Mouse (Mus musculus) lung, postnatal 10 days (tissue): ENCODE results near the gene Pla2g4b.
A peak's percentile ranks its signal among the peaks of the same experiment; 100 is the strongest.

Experiments used
- DNase-seq: peaks from one replicate; pipeline ENCODE4 v3.0.0; 2021

The Pla2g4b gene

DNA sequence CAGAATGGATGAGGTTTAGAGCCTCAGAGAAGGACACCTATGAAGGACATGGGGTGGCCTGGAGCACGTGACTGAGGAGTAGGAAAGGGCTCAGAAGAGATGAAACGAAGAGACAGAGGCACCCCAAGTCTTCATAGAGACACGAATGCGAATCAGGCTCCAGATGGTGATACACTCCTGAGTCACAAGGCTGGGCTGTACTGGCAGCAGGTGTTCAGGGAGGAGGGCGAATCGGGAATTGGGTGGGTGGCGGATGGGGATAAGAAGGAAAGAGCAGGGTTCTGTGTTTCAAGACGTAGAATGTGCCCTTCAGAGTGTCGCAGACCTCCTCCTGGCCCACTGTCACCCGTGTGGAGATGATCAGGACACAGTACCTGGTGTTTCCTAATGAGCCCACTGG is 32.0 kb downstream of the Pla2g4b start:
- DNase-seq = no peak

DNA sequence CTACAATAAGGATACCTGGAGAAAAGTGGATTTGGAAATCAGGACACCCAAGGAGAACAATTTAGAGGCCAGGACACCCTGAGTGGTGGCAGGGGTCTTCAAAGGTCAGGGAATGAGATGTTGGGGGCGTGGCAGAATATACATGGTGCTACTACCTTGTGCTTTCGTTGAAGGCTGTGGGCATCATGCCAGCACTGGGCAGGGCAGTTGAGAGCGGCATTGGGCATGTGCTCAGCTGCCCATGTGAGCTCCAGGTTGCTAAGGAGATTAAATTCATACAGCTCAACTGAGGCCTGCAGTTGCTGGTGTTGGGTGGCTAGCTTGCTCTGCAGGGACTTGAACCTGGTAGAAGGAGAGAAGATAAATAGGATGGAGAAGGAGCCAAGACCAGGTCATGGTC is 33.0 kb downstream of the Pla2g4b start:
- DNase-seq = peak; percentile 43

DNA sequence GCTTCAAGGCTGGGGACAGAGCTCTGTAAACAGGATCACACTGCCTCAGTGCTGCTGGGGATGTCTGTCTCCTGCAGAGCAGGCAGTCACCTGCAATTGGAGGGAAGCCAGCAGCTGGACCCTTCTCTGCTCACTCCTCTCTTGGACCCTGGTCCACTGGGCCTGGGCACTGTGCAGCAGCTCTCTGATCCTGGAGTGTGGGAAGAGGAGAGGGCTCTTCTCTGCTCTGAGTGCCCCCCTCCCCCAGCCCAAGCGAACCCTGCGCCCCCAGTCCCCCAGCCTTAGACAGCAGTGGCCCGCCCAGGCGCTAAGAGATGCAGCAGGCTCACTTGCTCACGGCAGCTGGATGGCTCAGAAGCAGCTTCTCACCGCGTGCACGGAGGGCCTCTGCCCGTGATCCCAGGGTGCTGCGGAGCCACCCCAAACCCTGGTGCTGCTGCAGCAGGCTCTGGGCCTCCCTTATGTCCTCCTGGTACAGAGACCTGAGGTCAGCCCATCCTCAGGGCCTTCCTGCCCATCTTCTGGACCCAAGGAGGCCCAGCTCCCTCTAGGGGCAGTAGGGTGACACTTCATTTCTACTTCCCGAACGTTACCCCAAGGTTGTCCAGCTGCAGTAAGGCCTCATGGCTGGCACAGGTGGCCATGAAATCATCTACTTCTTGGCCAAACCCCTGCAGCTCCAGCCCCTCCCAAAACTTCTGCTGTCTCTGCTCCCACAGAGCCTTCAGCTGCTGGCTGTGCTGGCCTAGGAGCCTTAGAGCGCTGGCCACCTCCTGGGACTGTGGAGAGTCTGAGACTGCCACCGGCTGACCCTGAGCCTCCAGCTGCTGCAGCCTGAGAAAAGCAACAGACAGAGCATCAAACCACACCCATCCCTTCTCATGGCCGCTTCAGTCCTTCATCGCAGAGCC is 35.6 kb downstream of the Pla2g4b start:
- DNase-seq = peak; percentile 59

DNA sequence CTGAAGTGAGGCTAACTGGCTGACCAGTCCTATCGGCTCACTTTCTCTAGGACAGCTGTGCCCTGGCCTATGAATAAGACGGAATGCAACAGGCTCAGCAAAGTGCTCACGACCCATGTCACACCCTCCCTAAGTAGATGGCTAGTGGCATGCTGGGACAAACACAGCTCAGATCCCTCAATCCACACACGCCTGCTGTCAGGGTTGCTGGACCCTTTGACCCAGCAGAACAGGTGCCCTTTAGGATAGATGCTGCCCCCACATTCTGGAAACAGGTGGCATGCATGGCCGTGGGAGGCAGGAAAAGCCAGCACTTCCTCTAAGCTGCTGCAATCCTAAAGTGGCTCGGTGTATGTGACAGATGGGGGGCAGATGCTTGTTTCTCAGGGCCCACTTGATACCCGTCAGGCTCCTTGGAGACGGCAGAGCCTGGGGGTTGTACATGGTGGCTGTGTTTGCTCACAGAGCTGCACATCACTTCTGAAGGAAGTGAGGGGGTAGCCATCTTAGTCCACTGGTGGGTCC is 36.3 kb downstream of the Pla2g4b start:
- no peak for DNase-seq

DNA sequence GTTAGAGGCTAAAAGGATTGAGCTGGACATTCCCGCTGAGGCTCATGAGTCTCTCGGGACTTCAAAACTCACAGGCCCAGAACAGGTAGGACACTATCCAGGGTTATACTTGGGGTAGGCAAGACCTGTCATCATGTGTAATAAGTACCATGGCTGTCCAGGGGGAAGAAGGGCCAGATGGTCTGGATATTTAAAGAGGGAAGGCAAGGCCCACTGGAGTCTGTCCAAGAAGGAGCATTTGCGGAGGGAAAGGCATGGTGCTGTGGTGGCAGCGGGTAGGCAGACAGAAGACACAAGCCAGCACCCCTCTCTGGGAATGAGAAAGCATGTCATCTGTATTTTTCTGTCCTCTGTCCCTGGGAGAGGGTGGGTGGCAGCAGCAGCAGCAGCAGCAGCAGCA is 40.9 kb downstream of the Pla2g4b start:
- no peak for DNase-seq

DNA sequence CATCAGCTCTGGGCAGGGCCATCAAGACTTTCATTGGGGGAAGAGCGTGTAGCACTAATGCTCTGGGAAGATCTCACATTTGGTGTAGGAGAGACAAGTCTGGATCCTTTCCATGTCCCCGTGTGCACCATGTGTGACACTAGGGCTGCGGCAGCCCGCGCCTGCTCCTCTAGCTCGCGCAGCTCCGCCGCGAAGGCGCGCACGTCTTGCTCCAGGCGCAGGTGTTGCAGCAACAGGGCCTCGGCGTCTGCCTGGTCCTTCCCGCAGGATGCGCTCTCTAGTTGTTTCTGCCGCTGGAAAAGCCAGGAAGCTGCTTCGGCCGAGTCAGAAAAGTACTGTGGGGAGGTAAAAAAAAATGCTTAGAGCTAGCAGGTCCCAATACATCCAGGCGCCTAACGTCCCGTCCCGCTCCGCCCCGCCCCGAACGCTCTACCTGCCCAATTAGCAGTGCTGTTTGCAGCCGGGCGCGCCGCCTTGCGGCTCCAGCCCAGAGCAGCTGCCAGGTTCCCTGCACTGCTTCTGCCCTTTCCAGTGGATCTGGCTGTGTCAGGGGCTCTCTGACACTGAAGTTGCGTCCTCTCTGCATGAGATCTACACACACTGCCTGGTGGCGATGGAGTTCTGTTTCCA is 43.0 kb downstream of the Pla2g4b start:
- peak; percentile 59 for DNase-seq

DNA sequence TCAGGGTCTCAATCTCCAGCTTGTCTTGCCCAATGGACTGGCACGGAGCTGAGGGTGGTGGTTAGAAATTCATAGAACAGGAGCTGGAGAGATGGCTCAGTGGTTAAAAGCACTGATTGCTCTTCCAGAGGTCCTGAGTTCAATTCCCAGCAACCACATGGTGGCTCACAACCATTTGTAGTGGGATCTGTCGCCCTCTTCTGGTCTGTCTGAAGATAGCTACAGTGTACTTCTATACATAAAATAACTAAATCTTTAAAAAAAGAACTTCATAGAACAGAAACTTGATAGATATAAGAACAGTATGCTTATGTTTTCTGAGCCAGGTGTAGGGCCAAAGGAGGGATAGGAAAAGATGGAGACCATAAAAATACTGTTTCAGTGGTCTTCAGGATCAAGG is 49.2 kb downstream of the Pla2g4b start:
- no peak for DNase-seq

DNA sequence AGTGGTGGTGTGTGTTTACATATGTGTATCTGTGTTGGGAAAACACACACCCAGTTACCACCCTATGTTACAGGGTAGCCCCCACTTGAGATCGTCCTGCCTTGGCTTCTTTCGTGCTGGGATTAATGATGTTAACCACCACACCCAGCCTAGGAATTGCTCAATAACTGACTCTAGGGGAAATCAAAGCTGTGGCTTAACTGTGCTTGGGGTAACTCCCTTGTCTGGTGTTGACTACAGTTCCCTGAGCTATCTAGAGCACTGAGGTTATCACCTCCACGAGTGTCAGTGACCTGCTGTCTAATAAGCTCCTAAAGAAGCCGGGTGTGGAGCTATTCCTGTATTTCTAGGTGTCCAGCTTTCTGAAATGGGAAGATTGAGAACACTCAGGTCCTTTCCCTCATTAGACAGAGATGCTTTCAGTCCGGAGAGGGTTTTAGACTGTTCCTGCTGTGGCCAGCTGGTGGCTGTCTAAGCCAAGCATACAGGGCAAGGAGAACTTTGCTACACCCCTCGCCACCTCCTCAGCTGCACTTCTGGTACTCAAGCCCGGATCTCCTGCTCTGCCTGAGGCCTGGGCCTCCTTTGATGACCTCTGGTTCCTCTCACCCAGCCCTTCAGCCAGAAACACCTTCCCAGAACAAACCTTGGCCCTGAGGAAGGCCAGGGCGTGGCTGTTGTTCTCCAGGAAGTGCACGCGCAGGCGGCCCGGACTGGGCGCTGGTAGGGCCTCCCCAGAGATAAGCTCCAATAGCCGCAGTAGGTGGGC is 51.6 kb downstream of the Pla2g4b start:
- DNase-seq = peak; percentile 80

DNA sequence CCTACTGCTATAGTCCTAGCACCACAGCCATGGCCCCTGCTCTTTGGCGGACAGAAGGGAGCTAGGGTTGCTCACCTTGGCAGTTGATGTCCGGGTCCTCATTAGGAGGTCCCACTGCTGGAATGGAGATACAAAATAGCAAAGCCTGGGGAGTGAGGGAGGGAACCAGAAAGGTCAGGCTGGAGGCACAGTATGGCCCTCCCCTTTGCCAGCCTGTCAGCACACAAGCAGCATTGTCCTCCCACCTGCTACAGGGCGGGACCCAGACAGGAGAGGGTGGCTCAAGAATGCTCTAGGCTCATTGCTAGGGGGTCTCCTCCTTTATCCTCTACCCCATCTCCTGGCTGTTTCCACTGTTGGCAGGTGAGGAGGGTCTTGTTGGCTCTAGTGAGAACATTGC is 52.8 kb downstream of the Pla2g4b start:
- no peak for DNase-seq

DNA sequence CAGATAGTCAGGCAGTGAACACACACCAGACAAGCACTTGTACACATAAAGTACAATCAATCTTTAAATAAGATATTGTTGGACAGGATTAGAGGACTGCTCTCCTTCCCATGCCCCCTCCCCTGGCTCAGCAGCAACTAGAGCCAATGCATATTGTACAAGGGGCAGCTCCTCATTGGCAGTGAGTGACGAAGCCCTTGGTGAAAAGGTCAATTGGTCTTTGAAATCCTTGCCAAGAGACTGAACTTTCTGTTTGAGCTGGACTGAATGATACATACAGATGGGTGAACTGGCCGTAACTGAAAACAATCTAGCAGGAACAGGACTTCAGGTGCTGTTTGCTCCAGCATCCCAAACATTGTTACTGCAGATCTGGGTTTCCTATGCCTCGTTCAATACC is 54.2 kb downstream of the Pla2g4b start:
- DNase-seq = no peak

DNA sequence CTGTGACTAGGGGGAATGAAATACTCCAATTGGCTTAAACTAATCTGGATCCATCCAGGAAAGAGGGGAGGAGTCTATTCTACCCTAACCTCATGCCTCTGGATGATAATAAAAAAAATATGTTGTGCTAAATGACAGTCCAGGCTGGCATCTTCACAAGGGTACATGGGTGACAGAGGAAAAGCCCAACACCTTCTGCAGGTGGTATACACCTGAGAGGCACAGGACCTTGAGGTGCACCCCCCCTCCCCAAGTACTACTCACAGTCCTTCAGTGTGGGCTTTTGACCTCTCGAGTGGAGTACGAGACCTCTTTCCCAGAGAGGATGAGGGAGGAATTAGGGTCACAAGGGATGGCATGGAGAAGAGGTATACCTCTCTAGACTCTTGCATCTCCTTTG is 54.7 kb downstream of the Pla2g4b start:
- DNase-seq = no peak

DNA sequence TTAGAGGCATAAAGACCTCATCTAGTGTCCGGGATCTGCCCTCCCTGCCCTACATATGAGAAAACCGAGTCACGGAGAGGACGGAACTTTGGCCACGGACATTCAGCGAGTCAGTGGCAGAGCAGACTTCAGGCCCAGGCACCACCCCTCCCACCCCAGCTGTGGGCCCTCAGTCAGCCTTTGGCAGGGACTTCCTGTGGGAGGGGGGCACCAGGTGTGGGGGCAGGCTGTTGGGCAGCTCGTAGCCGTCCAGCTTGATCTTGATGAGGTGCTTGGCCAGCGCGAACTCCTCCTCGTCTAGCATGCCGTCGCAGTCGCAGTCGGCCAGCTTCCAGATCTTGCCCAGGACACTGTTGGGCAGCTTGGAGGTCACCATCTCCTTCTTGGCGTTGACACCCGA is 57.8 kb downstream of the Pla2g4b start:
- no peak for DNase-seq
